Mouse (Mus musculus): Measurements from ENCODE around the gene Apba2.

Gene Apba2

GRCm38 (mm10) chr7:64791145-64791544 is 289.6 kb downstream of the Apba2 start:
- in situ Hi-C loops (cut with MboI; ENCODE audit: low sequenced_read_pairs), result no loop called here

GRCm38 (mm10) chr7:64792031-64792430 is 290.5 kb downstream of the Apba2 start:
- in situ Hi-C loops (cut with MboI; ENCODE audit: low sequenced_read_pairs), result no loop called here

- in situ Hi-C loops (cut with MboI; ENCODE audit: low sequenced_read_pairs), result no loop called here
These were observed 294.0 kb downstream of the Apba2 start for GRCm38 (mm10) chr7:64795554-64795953.

Measured in CH12F3 (cell line).